Mouse (Mus musculus): ENCODE results near the gene Dppa3.

The Dppa3 gene

GRCm38 (mm10) chr6:122626110-122626509 is at the start of gene Dppa3:
Dppa3 (plus strand) TSS chr6:122626410.
- DNase-seq (ENCODE audit: low spot score in 2 of 2), result no peak

- no peak for DNase-seq (ENCODE audit: low spot score in 2 of 2)
Measured at GRCm38 (mm10) chr6:122577030-122577429, 49.2 kb upstream of the Dppa3 start.

- no peak for DNase-seq (ENCODE audit: low spot score in 2 of 2)
Measured at GRCm38 (mm10) chr6:122579086-122579485, 47.1 kb upstream of the Dppa3 start.

- no peak for DNase-seq (ENCODE audit: low spot score in 2 of 2)
Measured at GRCm38 (mm10) chr6:122591027-122591758, 35.0 kb upstream of the Dppa3 start.

GRCm38 (mm10) chr6:122592905-122593304 is 33.3 kb upstream of the Dppa3 start:
- no peak for DNase-seq (ENCODE audit: low spot score in 2 of 2)

GRCm38 (mm10) chr6:122595637-122596036 is 30.6 kb upstream of the Dppa3 start:
- DNase-seq (ENCODE audit: low spot score in 2 of 2), result peak in 1 of 2 experiments; percentile 28

- DNase-seq (ENCODE audit: low spot score in 2 of 2), result no peak
Measured at GRCm38 (mm10) chr6:122596608-122597007, 29.6 kb upstream of the Dppa3 start.

- no peak for DNase-seq (ENCODE audit: low spot score in 2 of 2)
Measured at GRCm38 (mm10) chr6:122598014-122598413, 28.2 kb upstream of the Dppa3 start.

- DNase-seq (ENCODE audit: low spot score in 2 of 2), result no peak
Measured at GRCm38 (mm10) chr6:122598436-122598835, 27.8 kb upstream of the Dppa3 start.

GRCm38 (mm10) chr6:122599054-122599737 is 27.0 kb upstream of the Dppa3 start:
- no peak for DNase-seq (ENCODE audit: low spot score in 2 of 2)

GRCm38 (mm10) chr6:122600066-122600646 is 26.1 kb upstream of the Dppa3 start:
- DNase-seq (ENCODE audit: low spot score in 2 of 2), result no peak

- no peak for DNase-seq (ENCODE audit: low spot score in 2 of 2)
Measured at GRCm38 (mm10) chr6:122601031-122601430, 25.2 kb upstream of the Dppa3 start.

- no peak for DNase-seq (ENCODE audit: low spot score in 2 of 2)
Measured at GRCm38 (mm10) chr6:122601615-122602014, 24.6 kb upstream of the Dppa3 start.

- peak; percentile 25 to 29 for DNase-seq (ENCODE audit: low spot score in 2 of 2)
Measured at GRCm38 (mm10) chr6:122602242-122602991, 23.8 kb upstream of the Dppa3 start, which contains the start of gene Apobec1. Apobec1 (minus strand) TSS chr6:122602444.

- no peak for DNase-seq (ENCODE audit: low spot score in 2 of 2)
Measured at GRCm38 (mm10) chr6:122602992-122603322, 23.3 kb upstream of the Dppa3 start.

GRCm38 (mm10) chr6:122604260-122604659 is 21.9 kb upstream of the Dppa3 start:
- no peak for DNase-seq (ENCODE audit: low spot score in 2 of 2)

- DNase-seq (ENCODE audit: low spot score in 2 of 2), result no peak
Measured at GRCm38 (mm10) chr6:122605483-122605882, 20.7 kb upstream of the Dppa3 start.

GRCm38 (mm10) chr6:122606661-122607060 is 19.5 kb upstream of the Dppa3 start:
- no peak for DNase-seq (ENCODE audit: low spot score in 2 of 2)

- DNase-seq (ENCODE audit: low spot score in 2 of 2), result no peak
Measured at GRCm38 (mm10) chr6:122607700-122608099, 18.5 kb upstream of the Dppa3 start.

GRCm38 (mm10) chr6:122608434-122609376 is 17.5 kb upstream of the Dppa3 start:
- DNase-seq (ENCODE audit: low spot score in 2 of 2), result no peak

- no peak for DNase-seq (ENCODE audit: low spot score in 2 of 2)
Measured at GRCm38 (mm10) chr6:122609377-122609728, 16.9 kb upstream of the Dppa3 start.

Measured in frontal cortex, postnatal 36 days (tissue).